Mouse (Mus musculus): ENCODE results near the gene Calml4.

- TF ChIP-seq EP300 (IDR thresholded peaks at IDR 0.05; ENCODE audit: low read depth) (no peak), CTCF (IDR thresholded peaks at IDR 0.05; ENCODE audit: low read depth) (no peak)
Measured at GRCm38 (mm10) chr9:62810095-62810494, 47.8 kb upstream of the Calml4 start.
